Mouse (Mus musculus) testis, postnatal 14 days (tissue): ENCODE data around the gene Supt3.

Experiments
- DNase-seq: peaks from one replicate; pipeline ENCODE4 v3.0.0; 2021; ENCODE audit warnings: low spot score

The Supt3 gene

GRCm38 (mm10) chr17:45133501-45134400 is 356.8 kb downstream of the Supt3 start:
- DNase-seq, result no peak

GRCm38 (mm10) chr17:45136491-45136890 is 359.5 kb downstream of the Supt3 start:
- DNase-seq, result no peak

GRCm38 (mm10) chr17:45143043-45143442 is 366.1 kb downstream of the Supt3 start:
- no peak for DNase-seq

- DNase-seq, result no peak
Measured at GRCm38 (mm10) chr17:45144656-45145055, 367.7 kb downstream of the Supt3 start.

GRCm38 (mm10) chr17:45151312-45151929 is 374.5 kb downstream of the Supt3 start:
- DNase-seq, result no peak

GRCm38 (mm10) chr17:45153721-45154120 is 376.8 kb downstream of the Supt3 start:
- no peak for DNase-seq

GRCm38 (mm10) chr17:45158171-45158691 is 381.3 kb downstream of the Supt3 start:
- DNase-seq, result no peak

GRCm38 (mm10) chr17:45160651-45161050 is 383.7 kb downstream of the Supt3 start:
- no peak for DNase-seq

GRCm38 (mm10) chr17:45165741-45166140 is 388.8 kb downstream of the Supt3 start:
- no peak for DNase-seq
